Mouse (Mus musculus) G1E (cell line): ENCODE results near the gene Olfr957. TPM values are rescaled to one million over a fixed set of nuclear protein-coding genes. Genes with fewer than 3 reads are reported as not detected.

Experiments
- ATAC-seq: 2 replicates; pipeline ENCODE4 v1.8.0; 2016; ENCODE audit warnings: mild to moderate bottlenecking; ENCODE audit not compliant: insufficient number of reproducible peaks, poor library complexity, low FRiP score, severe bottlenecking; ENCODE audit errors: extremely low read depth
- DNase-seq: peaks from one replicate; pipeline ENCODE4 v3.0.0; 2012; ENCODE audit warnings: low spot score
- H3K27me3 ChIP-seq: 2 replicates; pipeline ENCODE4 v1.6.1; 2012; ENCODE audit warnings: mild to moderate bottlenecking, low read length, inconsistent platforms; ENCODE audit not compliant: insufficient read depth
- H3K36me3 ChIP-seq: replicated peaks from 2 replicates; pipeline ENCODE3; 2012; ENCODE audit warnings: mild to moderate bottlenecking, inconsistent platforms
- H3K4me1 ChIP-seq: 2 replicates; pipeline ENCODE4 v1.6.1; 2012; ENCODE audit warnings: low read depth, low read length, inconsistent platforms, mixed read lengths; ENCODE audit not compliant: insufficient read depth
- H3K4me3 ChIP-seq: 2 replicates; pipeline ENCODE4 v1.5.1; 2012; ENCODE audit warnings: low read depth, mild to moderate bottlenecking, inconsistent platforms, low read length, moderate library complexity, mixed read lengths
- H3K9me3 ChIP-seq: replicated peaks from 2 replicates; pipeline ENCODE4 v1.6.1; 2012; ENCODE audit warnings: inconsistent platforms
- CTCF ChIP-seq: IDR thresholded peaks from 2 replicates; pipeline ENCODE4 v1.5.1; 2012; ENCODE audit warnings: low read depth, low read length, inconsistent platforms, mixed read lengths
- GATA1 ChIP-seq: IDR thresholded peaks from 2 replicates; pipeline ENCODE4 v1.6.1; 2012; ENCODE audit warnings: borderline replicate concordance, low read length, inconsistent platforms, mixed read lengths
- GATA2 ChIP-seq: IDR thresholded peaks from 2 replicates; pipeline ENCODE4 v1.6.1; 2012; ENCODE audit warnings: low read depth, low read length, inconsistent platforms, borderline replicate concordance
- POLR2AphosphoS5 ChIP-seq: IDR thresholded peaks from 2 replicates; pipeline ENCODE4 v1.6.1; 2012; ENCODE audit warnings: low read depth, low read length, inconsistent platforms; ENCODE audit not compliant: insufficient replicate concordance
- TAL1 ChIP-seq: conservative IDR thresholded peaks from 2 replicates; pipeline ENCODE4 v1.6.1; 2012; ENCODE audit warnings: low read depth, low read length, inconsistent platforms, mixed read lengths
- polyA plus RNA-seq: library from polyadenylated mRNA; stranded (reverse); fragments of >175 nt; gene quantifications from 2 replicates; pipeline ENCODE4 v1.2.3, GENCODE M21; 2012
- total RNA-seq, 2 experiments: library from RNA; stranded (forward) in 1 of 2; stranded (reverse) in 1 of 2; fragments of 200-1000 nt in 1 of 2; fragments of >200 nt in 1 of 2; fragmentation: Nextera tagmentation in 1 of 2; gene quantifications; 2 replicates each; pipeline ENCODE4 v1.2.3; 2014 to 2017

Gene Olfr957
- total and polyA plus RNA-seq, 3 experiments = 0.22 TPM; not detected in 2

DNA sequence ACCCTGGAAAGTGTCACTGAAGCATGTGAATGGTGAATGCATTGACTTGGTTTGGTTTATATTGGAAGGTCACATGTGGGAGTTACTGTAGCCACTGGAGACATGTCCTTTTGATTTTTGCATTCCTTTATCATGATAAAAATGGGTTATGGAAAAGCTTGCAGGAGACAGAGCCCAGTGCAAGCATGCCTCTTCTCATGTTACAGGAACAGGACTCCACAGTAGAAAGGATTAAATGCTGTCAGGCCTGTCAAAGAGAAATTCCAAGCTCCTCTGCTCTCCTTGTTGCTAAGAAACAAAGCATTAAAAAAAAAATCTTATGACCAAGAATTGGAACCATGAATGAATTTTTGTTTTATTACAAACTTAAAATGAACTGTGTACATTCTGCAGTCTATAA, 3.0 kb upstream of the Olfr957 start:
- H3K36me3 ChIP-seq = no peaks in the 10 kb centered on the region
- H3K4me1 ChIP-seq = no peaks in the 10 kb centered on the region
- no peaks in the 10 kb centered on the region for H3K27me3 ChIP-seq
- H3K9me3 ChIP-seq = no peaks in the 10 kb centered on the region
- ATAC-seq (no peak), DNase-seq (no peak)
- no peak overlapping the region for H3K4me3 ChIP-seq
- no peak for TF ChIP-seq TAL1
- TF ChIP-seq POLR2AphosphoS5 = no peak
- no peak for TF ChIP-seq GATA2
- no peak for TF ChIP-seq CTCF
- TF ChIP-seq GATA1 = no peak

DNA sequence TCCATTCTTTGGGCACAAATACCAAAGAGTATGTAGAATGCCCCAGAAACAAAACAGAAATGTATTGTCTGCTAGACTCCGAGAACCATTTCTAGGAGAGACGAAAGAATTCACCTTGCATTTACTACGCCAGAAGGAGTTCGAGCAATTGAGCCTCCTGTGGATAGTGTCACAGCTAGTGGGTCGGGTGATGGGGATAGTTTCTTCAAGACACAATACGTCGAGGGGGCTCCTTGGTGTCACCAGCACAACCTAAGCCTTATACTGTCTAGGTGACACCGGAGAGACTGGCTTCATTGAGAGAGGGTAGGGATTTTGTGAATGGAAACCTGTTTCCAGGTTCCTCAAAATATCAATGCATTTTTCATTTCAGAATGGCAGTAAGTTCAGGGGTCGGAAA, 6.2 kb downstream of the Olfr957 start:
- Histone ChIP-seq H3K4me3 (no peak overlapping the region), H3K36me3 (no peaks in the 10 kb centered on the region), H3K4me1 (no peaks in the 10 kb centered on the region), H3K27me3 (no peaks in the 10 kb centered on the region), H3K9me3 (no peaks in the 10 kb centered on the region)
- ATAC-seq = no peak
- TF ChIP-seq CTCF (no peak), POLR2AphosphoS5 (no peak), GATA1 (no peak), GATA2 (no peak), TAL1 (no peak)
- DNase-seq = no peak

DNA sequence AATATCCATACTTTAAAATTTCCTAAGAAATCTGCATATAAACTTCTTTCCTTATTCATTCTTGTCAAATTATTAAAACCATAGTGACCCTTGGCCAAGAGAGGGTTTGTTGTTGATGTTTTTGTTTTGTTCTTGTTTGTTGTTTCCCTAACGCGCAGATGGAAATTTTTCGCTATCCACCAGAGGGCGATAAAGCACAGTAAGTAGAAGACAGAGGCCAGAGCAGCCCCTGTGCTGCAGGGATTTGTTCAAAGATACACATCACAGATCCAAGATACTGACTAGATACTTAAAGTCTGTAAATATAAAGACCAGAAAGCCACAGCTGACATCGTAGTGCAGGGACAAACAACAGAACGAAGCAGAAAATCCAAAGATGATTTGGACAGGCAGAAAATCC, 6.6 kb downstream of the Olfr957 start:
- Histone ChIP-seq H3K27me3 (no peaks in the 10 kb centered on the region), H3K4me3 (no peak overlapping the region), H3K4me1 (no peaks in the 10 kb centered on the region), H3K36me3 (no peaks in the 10 kb centered on the region), H3K9me3 (no peaks in the 10 kb centered on the region)
- TF ChIP-seq GATA1 = no peak
- TF ChIP-seq GATA2 = no peak
- TF ChIP-seq TAL1 = no peak
- TF ChIP-seq POLR2AphosphoS5 = no peak
- TF ChIP-seq CTCF = no peak
- ATAC-seq (no peak), DNase-seq (no peak)

DNA sequence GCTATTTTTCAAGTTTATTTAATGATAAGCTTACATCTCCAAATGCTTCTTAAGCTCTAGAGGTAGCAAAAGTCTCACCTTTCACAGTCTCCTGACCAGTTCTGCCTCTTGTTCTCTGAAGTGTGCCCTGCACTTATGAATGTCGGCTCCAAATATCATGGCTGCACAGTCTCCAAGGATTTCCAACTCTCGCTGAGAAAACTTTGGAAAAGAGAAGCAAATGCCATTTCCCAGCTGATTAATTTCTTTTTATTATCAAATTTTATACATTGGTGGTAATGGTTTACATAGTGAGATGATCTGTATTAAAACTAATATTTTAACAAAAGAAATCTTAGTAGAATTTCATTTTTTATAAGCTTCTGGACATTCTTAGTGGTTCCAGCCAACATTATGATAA, 21.7 kb downstream of the Olfr957 start, which contains the start of gene Olfr44:
TSS of gene Olfr44 (minus strand) at position 101 of the 400 bp plus-strand sequence.
- ATAC-seq (no peak), DNase-seq (no peak)
- TF ChIP-seq GATA1 (no peak), GATA2 (no peak), CTCF (no peak), TAL1 (no peak), POLR2AphosphoS5 (no peak)
- no peaks in the 10 kb centered on the region for H3K36me3 ChIP-seq
- no peaks in the 10 kb centered on the region for H3K4me1 ChIP-seq
- H3K4me3 ChIP-seq = no peak within 1 kb of the TSS
- H3K27me3 ChIP-seq = no peaks in the 10 kb centered on the region
- no peaks in the 10 kb centered on the region for H3K9me3 ChIP-seq

DNA sequence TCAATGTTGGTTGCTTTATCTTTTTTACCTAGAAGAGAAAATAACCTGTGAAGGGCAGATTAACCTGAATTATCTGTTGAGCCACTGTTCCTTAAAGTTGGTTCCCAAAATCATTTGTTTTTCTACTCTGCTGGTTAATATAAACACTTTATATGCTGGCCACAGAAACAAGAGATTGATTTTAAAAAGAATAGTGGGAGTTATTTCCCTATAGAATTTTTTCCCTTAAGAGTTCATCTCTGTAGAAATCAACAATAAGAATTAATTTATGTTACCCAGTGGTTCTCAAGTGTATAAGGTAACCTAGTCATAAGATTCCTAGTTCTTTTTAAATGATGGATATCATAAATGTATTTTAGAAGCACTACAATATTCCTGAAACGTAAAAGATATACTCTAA, 43.8 kb downstream of the Olfr957 start, which contains the start of gene Olfr955:
TSS of gene Olfr955 (minus strand) at position 101 of the 400 bp plus-strand sequence.
- DNase-seq = no peak
- H3K36me3 ChIP-seq = no peaks in the 10 kb centered on the region
- no peak within 1 kb of the TSS for H3K4me3 ChIP-seq
- H3K4me1 ChIP-seq = no peaks in the 10 kb centered on the region
- no peaks in the 10 kb centered on the region for H3K27me3 ChIP-seq
- no peak for ATAC-seq
- H3K9me3 ChIP-seq = no peaks in the 10 kb centered on the region
- TF ChIP-seq GATA2 (no peak), GATA1 (no peak), TAL1 (no peak), POLR2AphosphoS5 (no peak), CTCF (no peak)

Other genes starting within 250 kb of the Olfr957 start
- not detected in 2 replicates for gene Olfr945, start 239.0 kb downstream of the Olfr957 start, total RNA-seq (2014; fragmentation: Nextera tagmentation)
- 0.06 TPM in 1 of 2 replicates, not detected in the other for gene Olfr945, start 239.0 kb downstream of the Olfr957 start, total RNA-seq (2017)
- gene Olfr945, start 239.0 kb downstream of the Olfr957 start, polyA plus RNA-seq = not detected in 2 replicates
- not detected in 2 replicates for gene Olfr948, start 189.8 kb downstream of the Olfr957 start, total RNA-seq (2014; fragmentation: Nextera tagmentation)
- under 0.01 and 0.06 TPM in 2 replicates for gene Olfr948, start 189.8 kb downstream of the Olfr957 start, total RNA-seq (2017)
- gene Olfr948, start 189.8 kb downstream of the Olfr957 start, polyA plus RNA-seq = not detected in 2 replicates
- not detected in 2 replicates for gene Olfr951, start 128.4 kb downstream of the Olfr957 start, total RNA-seq (2014; fragmentation: Nextera tagmentation)
- 0.22 TPM in 1 of 2 replicates, not detected in the other for gene Olfr951, start 128.4 kb downstream of the Olfr957 start, total RNA-seq (2017)
- gene Olfr951, start 128.4 kb downstream of the Olfr957 start, polyA plus RNA-seq = not detected in 2 replicates
- not detected in 2 replicates for gene Olfr952, start 88.7 kb downstream of the Olfr957 start, total RNA-seq (2014; fragmentation: Nextera tagmentation)
- gene Olfr952, start 88.7 kb downstream of the Olfr957 start, total RNA-seq (2017) = not detected in 2 replicates
- not detected in 2 replicates for gene Olfr952, start 88.7 kb downstream of the Olfr957 start, polyA plus RNA-seq
- gene Olfr954, start 59.1 kb downstream of the Olfr957 start, total RNA-seq (2014; fragmentation: Nextera tagmentation) = not detected in 2 replicates
- 0.06 and 0.11 TPM in 2 replicates for gene Olfr954, start 59.1 kb downstream of the Olfr957 start, total RNA-seq (2017)
- gene Olfr954, start 59.1 kb downstream of the Olfr957 start, polyA plus RNA-seq = not detected in 2 replicates
- gene Olfr955, start 43.9 kb downstream of the Olfr957 start, total RNA-seq (2014; fragmentation: Nextera tagmentation) = not detected in 2 replicates
- gene Olfr955, start 43.9 kb downstream of the Olfr957 start, total RNA-seq (2017) = 0.17 TPM in 1 of 2 replicates, not detected in the other
- gene Olfr955, start 43.9 kb downstream of the Olfr957 start, polyA plus RNA-seq = not detected in 2 replicates
- not detected in 2 replicates for gene Olfr44, start 21.8 kb downstream of the Olfr957 start, total RNA-seq (2014; fragmentation: Nextera tagmentation)
- gene Olfr44, start 21.8 kb downstream of the Olfr957 start, total RNA-seq (2017) = 0.05 TPM in 1 of 2 replicates, not detected in the other
- gene Olfr44, start 21.8 kb downstream of the Olfr957 start, polyA plus RNA-seq = not detected in 2 replicates
- gene Olfr958, start 38.2 kb upstream of the Olfr957 start, total RNA-seq (2014; fragmentation: Nextera tagmentation) = not detected in 2 replicates
- 0.06 and 0.11 TPM in 2 replicates for gene Olfr958, start 38.2 kb upstream of the Olfr957 start, total RNA-seq (2017)
- not detected in 2 replicates for gene Olfr958, start 38.2 kb upstream of the Olfr957 start, polyA plus RNA-seq
- gene Olfr959, start 59.8 kb upstream of the Olfr957 start, total RNA-seq (2014; fragmentation: Nextera tagmentation) = not detected in 2 replicates
- 0.05 and 0.23 TPM in 2 replicates for gene Olfr959, start 59.8 kb upstream of the Olfr957 start, total RNA-seq (2017)
- gene Olfr959, start 59.8 kb upstream of the Olfr957 start, polyA plus RNA-seq = not detected in 2 replicates
- gene AW551984, start 88.6 kb upstream of the Olfr957 start, total RNA-seq (2014; fragmentation: Nextera tagmentation) = not detected in 2 replicates
- gene AW551984, start 88.6 kb upstream of the Olfr957 start, total RNA-seq (2017) = 0.27 TPM in 1 of 2 replicates, not detected in the other
- gene AW551984, start 88.6 kb upstream of the Olfr957 start, polyA plus RNA-seq = not detected in 2 replicates
- gene Olfr148, start 94.8 kb upstream of the Olfr957 start, total RNA-seq (2014; fragmentation: Nextera tagmentation) = not detected in 2 replicates
- 0.12 TPM in 1 of 2 replicates, not detected in the other for gene Olfr148, start 94.8 kb upstream of the Olfr957 start, total RNA-seq (2017)
- gene Olfr148, start 94.8 kb upstream of the Olfr957 start, polyA plus RNA-seq = not detected in 2 replicates
- not detected in 2 replicates for gene Olfr960, start 105.6 kb upstream of the Olfr957 start, total RNA-seq (2014; fragmentation: Nextera tagmentation)
- gene Olfr960, start 105.6 kb upstream of the Olfr957 start, total RNA-seq (2017) = 0.49 TPM in 1 of 2 replicates, not detected in the other
- not detected in 2 replicates for gene Olfr960, start 105.6 kb upstream of the Olfr957 start, polyA plus RNA-seq
- not detected in 2 replicates for gene Olfr961, start 129.3 kb upstream of the Olfr957 start, total RNA-seq (2014; fragmentation: Nextera tagmentation)
- 0.11 and 0.12 TPM in 2 replicates for gene Olfr961, start 129.3 kb upstream of the Olfr957 start, total RNA-seq (2017)
- not detected in 2 replicates for gene Olfr961, start 129.3 kb upstream of the Olfr957 start, polyA plus RNA-seq
- not detected in 2 replicates for gene Olfr963, start 151.4 kb upstream of the Olfr957 start, total RNA-seq (2014; fragmentation: Nextera tagmentation)
- gene Olfr963, start 151.4 kb upstream of the Olfr957 start, total RNA-seq (2017) = 0.06 TPM in 1 of 2 replicates, not detected in the other
- not detected in 2 replicates for gene Olfr963, start 151.4 kb upstream of the Olfr957 start, polyA plus RNA-seq
- gene Olfr149, start 191.3 kb upstream of the Olfr957 start, total RNA-seq (2014; fragmentation: Nextera tagmentation) = not detected in 2 replicates
- gene Olfr149, start 191.3 kb upstream of the Olfr957 start, total RNA-seq (2017) = 0.17 TPM in 1 of 2 replicates, not detected in the other
- gene Olfr149, start 191.3 kb upstream of the Olfr957 start, polyA plus RNA-seq = not detected in 2 replicates
- not detected in 2 replicates for gene Olfr965, start 195.5 kb upstream of the Olfr957 start, total RNA-seq (2014; fragmentation: Nextera tagmentation)
- 0.23 TPM in 1 of 2 replicates, not detected in the other for gene Olfr965, start 195.5 kb upstream of the Olfr957 start, total RNA-seq (2017)
- not detected in 2 replicates for gene Olfr965, start 195.5 kb upstream of the Olfr957 start, polyA plus RNA-seq
- gene Olfr150, start 215.2 kb upstream of the Olfr957 start, total RNA-seq (2014; fragmentation: Nextera tagmentation) = not detected in 2 replicates
- 0.11 TPM in 1 of 2 replicates, not detected in the other for gene Olfr150, start 215.2 kb upstream of the Olfr957 start, total RNA-seq (2017)
- gene Olfr150, start 215.2 kb upstream of the Olfr957 start, polyA plus RNA-seq = not detected in 2 replicates
- not detected in 2 replicates for gene Olfr967, start 230.4 kb upstream of the Olfr957 start, total RNA-seq (2014; fragmentation: Nextera tagmentation)
- gene Olfr967, start 230.4 kb upstream of the Olfr957 start, total RNA-seq (2017) = 0.16 TPM in 1 of 2 replicates, not detected in the other
- not detected in 2 replicates for gene Olfr967, start 230.4 kb upstream of the Olfr957 start, polyA plus RNA-seq